Mouse (Mus musculus) heart, postnatal 4 days (tissue): ENCODE results near the gene Baiap2. TPM values are rescaled to one million over a fixed set of nuclear protein-coding genes. Genes with fewer than 3 reads are reported as not detected.

ENCODE experiments used
- DNase-seq: peaks from one replicate; pipeline ENCODE4 v3.0.0; 2021
- total RNA-seq, 2 experiments: library from RNA; stranded (reverse); gene quantifications; 2 replicates each; pipeline ENCODE4 v1.2.3; 2021

Baiap2 gene
- total RNA-seq: 1 to 10 TPM; 8.0 to 8.3 TPM

GRCm38 (mm10) chr11:119942727-119943427 lies at the start of gene Baiap2:
TSS of gene Baiap2 (plus strand) at chr11:119942763.
- DNase-seq: peak; percentile 99

- DNase-seq: no peak
These were observed 48.8 kb upstream of the Baiap2 start for GRCm38 (mm10) chr11:119893667-119894236.

- no peak for DNase-seq
These were observed 47.9 kb upstream of the Baiap2 start for GRCm38 (mm10) chr11:119894634-119895033.

GRCm38 (mm10) chr11:119897041-119897440 lies 45.5 kb upstream of the Baiap2 start:
- no peak for DNase-seq

GRCm38 (mm10) chr11:119898976-119899375 lies 43.6 kb upstream of the Baiap2 start:
- no peak for DNase-seq

GRCm38 (mm10) chr11:119901174-119901573 lies 41.4 kb upstream of the Baiap2 start:
- no peak for DNase-seq

GRCm38 (mm10) chr11:119902891-119903290 lies 39.7 kb upstream of the Baiap2 start:
- DNase-seq: no peak

GRCm38 (mm10) chr11:119904621-119905286 lies 37.8 kb upstream of the Baiap2 start:
- peak; percentile 73 for DNase-seq

- no peak for DNase-seq
These were observed 36.8 kb upstream of the Baiap2 start for GRCm38 (mm10) chr11:119905794-119906193.

GRCm38 (mm10) chr11:119907006-119907650 lies 35.4 kb upstream of the Baiap2 start:
- no peak for DNase-seq

- DNase-seq: no peak
These were observed 34.9 kb upstream of the Baiap2 start for GRCm38 (mm10) chr11:119907711-119908110.

GRCm38 (mm10) chr11:119909436-119909835 lies 33.1 kb upstream of the Baiap2 start:
- DNase-seq: peak; percentile 86

GRCm38 (mm10) chr11:119912845-119913244 lies 29.7 kb upstream of the Baiap2 start:
- DNase-seq: no peak

- DNase-seq: peak; percentile 94
These were observed 29.1 kb upstream of the Baiap2 start, which contains the start of gene Chmp6 for GRCm38 (mm10) chr11:119913291-119913934. TSS of gene Chmp6 (plus strand) at chr11:119913441.

- DNase-seq: no peak
These were observed 28.6 kb upstream of the Baiap2 start for GRCm38 (mm10) chr11:119913935-119914314.

GRCm38 (mm10) chr11:119914381-119914780 lies 28.2 kb upstream of the Baiap2 start:
- DNase-seq: no peak

GRCm38 (mm10) chr11:119915666-119916065 lies 26.9 kb upstream of the Baiap2 start:
- no peak for DNase-seq

GRCm38 (mm10) chr11:119916102-119916790 lies 26.3 kb upstream of the Baiap2 start:
- DNase-seq: peak; percentile 77

- no peak for DNase-seq
These were observed 25.6 kb upstream of the Baiap2 start for GRCm38 (mm10) chr11:119916834-119917469.

- DNase-seq: no peak
These were observed 24.0 kb upstream of the Baiap2 start for GRCm38 (mm10) chr11:119918521-119918920.

GRCm38 (mm10) chr11:119919432-119919831 lies 23.1 kb upstream of the Baiap2 start:
- no peak for DNase-seq
